Mouse (Mus musculus) lung, adult 2 months (tissue): ENCODE measurements at regions not wholly inside any gene's neighbourhood (a gene's known extent, or its start where the extent isn't known, plus 50 kb on each side); places are given as distances from the start of the nearest gene placed in this dataset.

Source experiments
- CTCF ChIP-seq: fragments of 200-500 bp; IDR thresholded peaks from 2 replicates; pipeline ENCODE4 v1.5.1; 2011; ENCODE audit warnings: mild to moderate bottlenecking, low read length, control low read depth; ENCODE audit not compliant: insufficient read depth
- POLR2A ChIP-seq: fragments of 200-500 bp; IDR thresholded peaks from 2 replicates; pipeline ENCODE4 v1.6.1; 2011; ENCODE audit warnings: low read depth, mild to moderate bottlenecking, control low read depth, low read length, borderline replicate concordance; ENCODE audit errors: extremely low read depth

DNA sequence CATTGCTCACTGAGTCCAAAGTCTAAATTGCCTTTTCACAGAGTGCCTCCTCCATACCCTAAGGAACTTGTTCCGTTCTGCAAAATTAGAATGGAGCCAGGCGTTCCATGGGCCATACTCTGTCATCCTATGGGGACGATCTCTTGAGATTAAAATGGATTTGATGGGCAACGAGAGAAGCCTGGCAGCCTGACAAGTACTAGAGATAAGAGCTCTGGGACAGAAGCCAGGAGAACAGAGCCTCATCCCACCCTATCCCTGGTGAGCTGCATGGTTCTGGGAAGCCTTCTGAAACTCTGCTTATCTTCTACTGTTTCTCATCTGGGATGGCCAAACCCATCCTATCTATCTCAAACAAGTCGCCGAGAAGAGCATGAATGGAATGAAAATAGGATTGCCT is 324.3 kb upstream of the Nrp1 start:
- TF ChIP-seq CTCF (no peak), POLR2A (no peak)
